Mouse (Mus musculus): ENCODE results near the gene Aox3. TPM values are rescaled to one million over a fixed set of nuclear protein-coding genes. Genes with fewer than 3 reads are reported as not detected.

The Aox3 gene
- polyA plus RNA-seq (2012; rRNA removed) = 2.4 and 3.6 TPM in 2 replicates

DNA sequence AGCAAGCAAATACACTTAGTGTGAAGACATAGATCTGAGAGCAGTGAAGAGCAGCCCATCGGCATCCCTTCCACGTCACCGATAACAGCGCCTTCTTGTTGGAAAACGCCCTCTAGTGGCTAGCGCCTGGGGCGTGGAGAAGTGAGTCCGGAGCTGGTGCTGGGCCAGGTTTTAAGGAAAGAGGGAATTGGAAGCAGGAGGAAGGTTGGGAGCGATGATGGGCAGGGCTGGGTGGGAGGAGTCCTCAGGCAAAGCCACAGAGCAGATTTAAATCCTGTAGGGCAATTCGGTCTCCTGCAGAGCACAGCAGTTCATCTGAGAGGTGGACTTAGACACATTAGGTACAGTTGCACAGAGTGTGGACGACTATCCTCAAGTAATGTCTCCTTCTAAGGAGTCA, at the start of gene Aox3:
Aox3 (plus strand) TSS at position 251 of the 400 bp plus-strand sequence.

DNA sequence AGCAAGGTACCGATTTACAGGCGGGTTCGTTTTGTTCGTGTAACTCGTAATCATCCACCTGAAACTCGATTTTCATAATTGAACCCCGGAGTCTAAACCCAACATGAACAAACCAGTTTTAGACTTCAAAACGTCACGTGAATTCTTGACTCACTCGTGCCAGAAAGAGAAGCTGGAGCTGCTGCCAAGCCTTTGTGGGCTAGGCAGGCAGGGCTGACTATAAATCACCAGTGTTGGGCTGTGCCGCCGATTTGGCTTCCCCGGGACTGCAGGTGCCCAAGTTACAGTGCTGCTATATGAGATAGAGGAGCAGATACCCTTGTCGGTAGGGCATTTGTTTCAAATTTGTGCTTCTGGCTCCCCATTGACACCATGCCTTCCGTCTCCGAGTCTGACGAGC, 97.3 kb downstream of the Aox3 start, which contains the start of gene Aox4:
Aox4 (plus strand) TSS at position 195 of the 400 bp plus-strand sequence.

Other genes starting within 250 kb of the Aox3 start
- gene Sgo2a, start 117.2 kb upstream of the Aox3 start, polyA plus RNA-seq (2012; rRNA removed) = 1.2 and 1.3 TPM in 2 replicates
- gene Kctd18, start 94.2 kb upstream of the Aox3 start, polyA plus RNA-seq (2012; rRNA removed) = 5.4 and 6.5 TPM in 2 replicates
- gene Aox1, start 83.2 kb upstream of the Aox3 start, polyA plus RNA-seq (2012; rRNA removed) = 5.1 and 7.0 TPM in 2 replicates
- gene Aox4, start 97.3 kb downstream of the Aox3 start, polyA plus RNA-seq (2012; rRNA removed) = 0.21 and 0.48 TPM in 2 replicates
- 0.20 and 0.28 TPM in 2 replicates for gene Aox2, start 165.2 kb downstream of the Aox3 start, polyA plus RNA-seq (2012; rRNA removed)